Mouse (Mus musculus) liver, embryonic 12.5 days (tissue): ENCODE measurements around the gene Zfp280b. TPM values are rescaled to one million over a fixed set of nuclear protein-coding genes. Genes with fewer than 3 reads are reported as not detected.

ENCODE experiments used
- ATAC-seq: fragments of 200-750 bp; cut with Nextera tagmentation; 2 replicates; pipeline ENCODE4 v1.8.0; 2017; ENCODE audit warnings: moderate number of reproducible peaks, mild to moderate bottlenecking, moderate library complexity
- H3K27ac ChIP-seq: fragments of 300-500 bp; sonication (generic); 2 replicates; pipeline ENCODE4 v1.5.1; 2016; ENCODE audit warnings: mild to moderate bottlenecking
- H3K27me3 ChIP-seq: fragments of 300-500 bp; sonication (generic); replicated peaks from 2 replicates; pipeline ENCODE4 v1.6.1; 2016; ENCODE audit warnings: mild to moderate bottlenecking, moderate library complexity
- H3K36me3 ChIP-seq: fragments of 300-500 bp; sonication (generic); 2 replicates; pipeline ENCODE4 v1.6.1; 2016; ENCODE audit warnings: mild to moderate bottlenecking, moderate library complexity
- H3K4me1 ChIP-seq: fragments of 300-500 bp; sonication (generic); 2 replicates; pipeline ENCODE4 v1.6.1; 2016
- H3K4me2 ChIP-seq: fragments of 300-500 bp; sonication (generic); 2 replicates; pipeline ENCODE4 v1.6.1; 2016; ENCODE audit warnings: mild to moderate bottlenecking, moderate library complexity
- H3K4me3 ChIP-seq: fragments of 300-500 bp; sonication (generic); 2 replicates; pipeline ENCODE4 v1.5.1; 2016; ENCODE audit warnings: mild to moderate bottlenecking, moderate library complexity
- H3K9ac ChIP-seq: fragments of 300-500 bp; sonication (generic); 2 replicates; pipeline ENCODE4 v1.6.1; 2016; ENCODE audit warnings: mild to moderate bottlenecking, moderate library complexity
- H3K9me3 ChIP-seq: fragments of 300-500 bp; sonication (generic); replicated peaks from 2 replicates; pipeline ENCODE4 v1.6.1; 2016; ENCODE audit warnings: mild to moderate bottlenecking, moderate library complexity
- WGBS: fragments of 180-500 bp; shearing (Covaris S2); methylation state at CpG from one replicate; pipeline ENCODE4 v1.1.7; 2016; ENCODE audit not compliant: insufficient replicate concordance; 5-methylcytosine and 5-hydroxymethylcytosine counted together
- polyA plus RNA-seq: library from polyadenylated mRNA; unstranded; fragments of >200 nt; fragmentation: Nextera tagmentation; extraction: Ambion mirVana; gene quantifications from 2 replicates; pipeline ENCODE4 v1.2.1, GENCODE M21; 2016

Gene Zfp280b
- polyA plus RNA-seq, 1 experiment from 2014 or later = 21.0 TPM

GRCm38 (mm10) chr10:76012922-76013321, 19.5 kb upstream of the Zfp280b start:
- Histone ChIP-seq H3K9me3 (no peaks in the 10 kb centered on the region; the same call in 1 of the 2 replicates), H3K27me3 (no peaks in the 10 kb centered on the region), H3K27ac (no peak overlapping the region), H3K4me3 (no peak overlapping the region), H3K4me1 (no peaks in the 10 kb centered on the region), H3K9ac (no peak overlapping the region), H3K36me3 (no peaks in the 10 kb centered on the region), H3K4me2 (no peak overlapping the region)
- no peak for ATAC-seq
- 68% methylated on average over 6 of the region's 6 CpGs for WGBS

GRCm38 (mm10) chr10:76016886-76017285, 15.6 kb upstream of the Zfp280b start:
- no peaks in the 10 kb centered on the region for H3K36me3 ChIP-seq
- WGBS = 74% methylated on average over 3 of the region's 3 CpGs
- H3K27ac ChIP-seq = no peak overlapping the region
- no peak overlapping the region for H3K9ac ChIP-seq
- peaks cover 7% of the 10 kb centered on the region for H3K4me1 ChIP-seq
- no peaks in the 10 kb centered on the region for H3K27me3 ChIP-seq
- no peak overlapping the region for H3K4me2 ChIP-seq
- no peaks in the 10 kb centered on the region; the same call in 1 of the 2 replicates for H3K9me3 ChIP-seq
- no peak for ATAC-seq
- H3K4me3 ChIP-seq = no peak overlapping the region

DNA sequence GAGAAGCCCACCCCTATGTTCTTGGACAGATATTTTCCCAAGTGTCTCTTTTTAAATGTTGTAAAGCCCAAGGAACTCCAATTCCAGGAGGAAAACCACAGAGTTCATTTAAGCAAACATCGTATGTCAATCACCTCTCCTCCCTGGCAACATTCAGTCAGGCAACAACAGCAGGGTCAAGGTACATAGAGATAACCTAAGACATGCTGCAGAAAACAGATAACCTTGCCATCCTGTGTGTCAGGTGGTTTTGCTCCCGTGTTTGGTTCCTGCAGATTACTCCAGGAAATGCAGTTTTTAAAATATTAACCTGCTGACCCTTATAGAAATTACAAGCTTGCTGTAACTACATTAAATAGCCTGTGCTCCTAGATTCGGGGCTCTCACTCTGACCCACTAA, 10.7 kb upstream of the Zfp280b start:
- 20% methylated on average over 3 of the region's 3 CpGs for WGBS
- peak; percentile 59 for ATAC-seq
- no peaks in the 10 kb centered on the region for H3K36me3 ChIP-seq
- H3K9me3 ChIP-seq = 0 out of 2 replicates have a peak, but pooled peaks cover 6% of the 10 kb centered on the region
- H3K4me2 ChIP-seq = no peak overlapping the region
- H3K9ac ChIP-seq = no peak overlapping the region
- H3K27ac ChIP-seq = no peak overlapping the region
- no peaks in the 10 kb centered on the region for H3K27me3 ChIP-seq
- H3K4me1 ChIP-seq = peaks cover 11% of the 10 kb centered on the region
- H3K4me3 ChIP-seq = no peak overlapping the region

DNA sequence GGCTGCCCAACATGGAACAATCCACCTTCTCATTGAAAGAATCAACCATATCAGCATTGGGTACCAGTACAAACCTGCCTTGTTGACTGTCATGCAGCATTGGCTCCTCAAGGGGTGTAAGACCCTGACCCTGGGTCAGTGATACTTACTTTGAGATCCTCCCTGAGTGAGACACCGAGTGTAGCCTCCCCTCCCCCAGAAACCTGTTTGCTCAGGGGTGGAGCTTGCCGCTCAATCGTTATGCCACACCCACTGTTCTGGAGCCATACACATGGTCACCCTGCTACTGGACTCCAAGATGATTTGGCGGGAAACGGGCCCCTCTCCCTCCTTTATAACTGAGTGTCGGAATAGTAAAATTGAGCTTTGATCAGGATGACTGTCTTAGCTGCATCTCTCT, 8.5 kb upstream of the Zfp280b start:
- Histone ChIP-seq H3K4me2 (no peak overlapping the region), H3K36me3 (no peaks in the 10 kb centered on the region), H3K4me1 (peaks cover 22% of the 10 kb centered on the region), H3K27me3 (no peaks in the 10 kb centered on the region), H3K9ac (no peak overlapping the region), H3K4me3 (no peak overlapping the region), H3K9me3 (0 out of 2 replicates have a peak, but pooled peaks cover 6% of the 10 kb centered on the region), H3K27ac (no peak overlapping the region)
- no peak for ATAC-seq
- WGBS = 82% methylated on average over 6 of the region's 6 CpGs

GRCm38 (mm10) chr10:76025470-76026190, 6.8 kb upstream of the Zfp280b start:
- WGBS = 79% methylated on average over 10 of the region's 10 CpGs
- ATAC-seq = no peak
- H3K4me1 ChIP-seq = peaks cover 27% of the 10 kb centered on the region
- H3K27me3 ChIP-seq = no peaks in the 10 kb centered on the region
- no peak overlapping the region for H3K27ac ChIP-seq
- H3K4me3 ChIP-seq = no peak overlapping the region
- H3K9me3 ChIP-seq = 0 out of 2 replicates have a peak, but pooled peaks cover 6% of the 10 kb centered on the region
- H3K4me2 ChIP-seq = no peak overlapping the region
- H3K36me3 ChIP-seq = no peaks in the 10 kb centered on the region
- no peak overlapping the region for H3K9ac ChIP-seq

DNA sequence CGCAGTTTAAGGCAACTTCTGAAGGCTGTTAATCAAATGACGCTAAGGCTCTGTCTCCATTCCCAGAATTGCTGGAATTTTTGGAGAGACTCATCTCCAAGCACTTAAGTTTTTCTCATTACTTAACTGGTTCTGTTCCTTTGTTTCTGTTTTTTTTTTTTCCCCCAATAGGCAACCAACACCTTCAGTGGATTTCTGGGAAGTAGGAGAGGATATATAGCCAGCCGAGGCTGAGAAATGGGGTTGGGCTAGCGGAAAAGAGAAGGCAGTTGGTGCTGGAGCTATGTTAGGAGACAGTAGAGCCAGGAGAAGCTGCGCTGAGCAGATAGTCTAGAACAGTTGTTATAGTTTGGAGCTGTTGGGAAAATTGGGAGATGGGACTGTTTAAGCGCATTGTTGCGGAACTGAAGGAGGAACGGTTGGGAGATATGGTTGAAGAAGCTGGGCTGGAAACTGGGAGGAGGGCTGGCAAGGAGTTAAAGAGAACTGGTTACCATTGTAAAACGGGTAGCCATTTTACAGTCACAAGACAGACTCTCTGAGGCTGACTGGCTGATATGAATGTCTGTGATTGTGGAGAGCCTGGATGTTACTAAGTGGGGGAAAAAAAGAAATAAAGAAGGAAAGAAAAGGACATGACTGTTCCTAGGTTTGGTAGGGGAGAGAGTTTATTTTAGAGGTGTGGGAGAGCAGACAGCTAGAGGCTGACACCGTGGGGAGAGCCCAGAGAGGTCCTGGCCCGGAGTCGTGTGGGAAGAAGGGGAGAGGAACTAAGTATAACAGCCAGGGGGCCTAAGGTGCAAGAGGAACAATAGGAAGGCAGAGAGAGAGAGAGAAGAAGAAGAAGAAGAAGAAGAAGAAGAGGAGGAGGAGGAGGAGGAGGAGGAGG, 5.1 kb upstream of the Zfp280b start:
- no peak overlapping the region for H3K4me3 ChIP-seq
- 0 out of 2 replicates have a peak, but pooled peaks cover 6% of the 10 kb centered on the region for H3K9me3 ChIP-seq
- H3K27me3 ChIP-seq = no peaks in the 10 kb centered on the region
- no peak overlapping the region for H3K9ac ChIP-seq
- H3K4me1 ChIP-seq = peaks cover 25% of the 10 kb centered on the region
- WGBS = 57% methylated on average over 12 of the region's 12 CpGs
- no peak overlapping the region for H3K27ac ChIP-seq
- no peak for ATAC-seq
- no peaks in the 10 kb centered on the region for H3K36me3 ChIP-seq
- no peak overlapping the region for H3K4me2 ChIP-seq

DNA sequence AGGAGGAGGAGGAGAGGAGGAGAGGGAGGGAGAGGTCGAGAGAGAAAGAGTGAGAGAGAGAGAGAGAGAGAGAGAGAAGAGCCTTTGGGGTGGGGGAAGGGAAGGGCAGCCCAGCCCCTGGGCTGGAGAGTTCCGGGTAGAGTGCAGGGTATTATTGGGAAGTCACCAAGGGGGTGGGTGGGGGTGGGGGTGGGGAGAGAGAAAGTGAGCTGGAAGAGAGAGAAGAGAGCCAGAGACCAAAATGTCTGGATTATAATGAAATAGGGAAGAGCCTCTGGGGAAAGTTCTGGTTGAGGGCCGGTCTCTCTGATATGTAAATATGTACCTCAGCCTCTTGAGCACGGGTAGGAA, 4.5 kb upstream of the Zfp280b start:
- H3K36me3 ChIP-seq = no peaks in the 10 kb centered on the region
- WGBS = 18% methylated on average over 4 of the region's 4 CpGs
- H3K9ac ChIP-seq = no peak overlapping the region
- H3K4me2 ChIP-seq = no peak overlapping the region
- H3K27ac ChIP-seq = no peak overlapping the region
- no peaks in the 10 kb centered on the region for H3K27me3 ChIP-seq
- no peak overlapping the region for H3K4me3 ChIP-seq
- peaks cover 25% of the 10 kb centered on the region for H3K4me1 ChIP-seq
- 0 out of 2 replicates have a peak, but pooled peaks cover 6% of the 10 kb centered on the region for H3K9me3 ChIP-seq
- ATAC-seq = no peak

- H3K9me3 ChIP-seq = 0 out of 2 replicates have a peak, but pooled peaks cover 6% of the 10 kb centered on the region
- no peak overlapping the region for H3K4me2 ChIP-seq
- H3K4me3 ChIP-seq = no peak overlapping the region
- peaks cover 29% of the 10 kb centered on the region for H3K4me1 ChIP-seq
- no peak overlapping the region for H3K27ac ChIP-seq
- H3K27me3 ChIP-seq = no peaks in the 10 kb centered on the region
- no peak overlapping the region for H3K9ac ChIP-seq
- ATAC-seq = no peak
- 77% methylated on average over 9 of the region's 9 CpGs for WGBS
- H3K36me3 ChIP-seq = no peaks in the 10 kb centered on the region
Measured at GRCm38 (mm10) chr10:76028396-76028795, 4.1 kb upstream of the Zfp280b start.

DNA sequence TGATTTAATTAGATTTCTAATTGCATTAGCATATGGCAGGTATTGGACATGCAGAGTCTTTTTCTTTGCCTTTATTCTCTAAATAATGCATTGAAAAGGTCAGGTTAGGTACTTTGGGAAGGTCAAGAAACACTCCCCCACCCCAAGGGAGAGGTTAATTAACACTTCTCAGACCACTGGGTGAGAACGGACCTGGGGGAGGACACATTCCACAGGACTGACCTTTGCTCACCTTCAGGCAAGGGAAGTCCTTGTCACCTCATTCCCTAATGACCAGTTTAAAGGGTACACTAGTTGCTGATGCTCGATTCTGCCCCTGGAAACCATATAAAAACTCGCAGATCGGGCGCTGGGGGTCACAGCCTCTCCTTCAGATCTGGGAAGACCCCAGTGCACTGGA, 3.2 kb upstream of the Zfp280b start:
- Histone ChIP-seq H3K9ac (no peak overlapping the region), H3K4me1 (peaks cover 38% of the 10 kb centered on the region), H3K36me3 (no peaks in the 10 kb centered on the region), H3K27ac (no peak overlapping the region), H3K9me3 (0 out of 2 replicates have a peak, but pooled peaks cover 3% of the 10 kb centered on the region), H3K4me2 (no peak overlapping the region), H3K27me3 (no peaks in the 10 kb centered on the region), H3K4me3 (no peak overlapping the region)
- WGBS = 76% methylated on average over 5 of the region's 5 CpGs
- no peak for ATAC-seq

DNA sequence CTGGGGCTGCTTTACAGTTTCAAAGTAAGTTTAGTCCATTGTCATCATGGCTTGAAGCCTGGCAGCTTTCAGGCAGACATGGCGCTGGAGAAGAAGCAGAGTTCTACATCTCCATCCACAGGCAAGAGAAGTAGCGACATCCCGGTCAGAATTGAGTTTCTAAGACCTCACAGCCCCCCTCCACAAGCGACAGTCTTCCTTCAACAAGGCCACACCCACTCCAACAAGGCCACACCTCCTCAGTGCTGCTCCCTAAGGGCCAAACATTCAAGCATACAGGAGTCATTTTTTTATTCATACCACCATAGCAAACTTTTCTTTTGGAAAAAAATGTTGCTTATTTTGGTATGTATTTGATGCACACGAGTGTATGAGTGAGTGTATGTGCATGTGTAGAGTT, 2.0 kb upstream of the Zfp280b start:
- Histone ChIP-seq H3K27ac (no peak overlapping the region), H3K4me3 (no peak overlapping the region), H3K9ac (no peak overlapping the region), H3K9me3 (no peaks in the 10 kb centered on the region), H3K27me3 (no peaks in the 10 kb centered on the region), H3K4me1 (peaks cover 46% of the 10 kb centered on the region), H3K36me3 (peaks cover 7% of the 10 kb centered on the region; the same call in 1 of the 2 replicates), H3K4me2 (no peak overlapping the region)
- no peak for ATAC-seq
- WGBS = 38% methylated on average over 5 of the region's 5 CpGs

GRCm38 (mm10) chr10:76031511-76032401, 694 bp upstream of the Zfp280b start:
- Histone ChIP-seq H3K4me2 (peak overlapping the region; percentile 86), H3K4me3 (peak overlapping the region; percentile 77), H3K27ac (peak overlapping the region; percentile 70), H3K4me1 (peaks cover 53% of the 10 kb centered on the region), H3K9me3 (no peaks in the 10 kb centered on the region), H3K27me3 (no peaks in the 10 kb centered on the region), H3K9ac (peak overlapping the region; percentile 85), H3K36me3 (peaks cover 15% of the 10 kb centered on the region; the same call in 1 of the 2 replicates)
- WGBS = 41% methylated on average over 14 of the region's 14 CpGs
- ATAC-seq = peak; percentile 76
